Mouse (Mus musculus) common myeloid progenitor, adult 5-6 weeks (primary cell): ENCODE measurements at regions not wholly inside any gene's neighbourhood (a gene's known extent, or its start where the extent isn't known, plus 50 kb on each side); places are given as distances from the start of the nearest gene placed in this dataset.

ENCODE experiments used
- ATAC-seq: replicated peaks from 2 replicates; pipeline ENCODE4 v1.8.0; 2016; ENCODE audit warnings: low read depth, mild to moderate bottlenecking, moderate TSS enrichment, inconsistent platforms; ENCODE audit not compliant: poor library complexity, severe bottlenecking

- no peak for ATAC-seq
Measured at GRCm38 (mm10) chr14:105721576-105721975, 175.0 kb downstream of the Spry2 start.

DNA sequence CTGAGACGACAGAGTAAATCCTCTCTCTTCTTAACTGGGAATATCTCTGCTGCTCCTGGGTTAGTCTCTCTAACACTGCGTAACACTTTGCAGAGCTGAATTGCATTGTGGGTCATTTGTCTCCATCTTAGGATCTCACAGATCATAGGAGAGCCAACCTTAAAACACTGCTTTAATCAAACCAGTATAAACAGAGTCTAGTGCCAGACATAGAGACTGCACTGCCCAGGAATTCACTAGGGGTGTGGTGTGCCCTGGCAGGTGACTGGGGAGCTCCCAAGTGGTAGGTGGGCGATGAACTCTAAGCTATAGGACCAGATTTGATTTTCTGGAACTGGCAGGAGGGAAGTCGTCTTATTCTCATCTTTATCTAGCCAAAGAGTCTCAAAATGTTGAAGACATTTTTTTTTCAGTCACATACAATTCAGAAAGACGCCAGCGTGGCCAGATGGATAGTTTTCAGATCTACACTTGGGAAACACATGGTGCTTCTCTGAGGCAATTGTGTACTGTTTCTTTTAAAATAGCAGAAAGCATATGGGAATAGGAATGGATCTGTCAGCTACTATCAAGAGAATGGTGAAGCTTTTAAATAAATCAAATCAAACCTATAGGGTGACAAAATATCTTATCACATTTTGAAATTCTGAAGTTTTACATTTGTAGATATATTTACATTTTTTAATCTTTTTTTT is 175.7 kb downstream of the Spry2 start:
- ATAC-seq, result no peak

DNA sequence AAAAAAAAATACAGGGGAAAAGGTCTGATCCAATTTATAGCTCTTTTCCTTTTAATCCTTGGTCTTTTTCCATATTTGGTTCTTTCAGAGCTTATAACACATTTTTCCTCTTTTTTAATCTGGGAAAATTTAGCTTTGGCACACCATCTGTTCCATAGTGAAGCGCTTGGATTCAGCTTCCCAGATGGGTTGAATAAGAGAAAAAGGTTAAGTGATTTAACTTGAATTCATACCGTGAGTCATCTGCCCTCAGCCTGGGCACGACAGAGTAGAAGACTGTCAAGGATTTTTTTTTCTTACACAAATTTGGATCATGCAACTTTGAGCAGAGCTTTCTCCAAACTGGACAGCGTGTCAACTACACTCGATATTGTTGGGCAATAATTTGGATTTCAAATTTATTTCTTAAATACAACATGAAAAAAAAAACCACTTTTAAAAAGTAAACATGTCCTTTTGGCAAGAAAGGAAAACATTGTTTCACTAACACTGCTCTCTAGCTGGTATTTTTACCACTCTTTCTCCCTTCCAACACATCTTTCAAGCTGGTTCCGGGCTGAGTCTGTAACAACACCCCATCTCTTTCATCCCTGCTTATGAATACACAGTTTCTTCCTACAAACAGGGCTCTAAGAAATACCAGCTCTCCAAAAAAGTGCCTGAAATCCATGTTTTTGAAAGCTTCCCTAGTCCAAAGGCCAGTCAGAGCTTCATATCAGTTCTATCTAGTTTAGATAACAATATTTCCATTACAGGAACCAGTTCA is 177.8 kb downstream of the Spry2 start:
- no peak for ATAC-seq

DNA sequence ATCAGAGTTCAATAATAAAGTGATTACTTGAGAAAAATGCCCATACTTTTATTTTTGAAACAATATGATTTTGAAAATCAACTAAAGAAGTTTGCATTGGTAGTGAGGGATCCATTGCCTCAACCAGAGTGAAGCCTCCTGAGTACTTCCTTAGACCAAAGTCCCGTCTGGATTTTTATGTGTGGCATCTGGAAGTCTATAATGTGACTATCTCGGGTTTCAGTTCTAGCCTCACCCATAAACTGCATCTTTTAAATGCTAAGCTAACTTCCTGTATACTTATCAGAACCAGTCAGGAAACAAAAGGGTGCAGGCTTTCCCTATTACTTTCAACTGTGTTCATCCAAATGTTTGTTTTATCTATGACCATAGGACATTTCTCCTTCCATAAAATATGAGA is 178.8 kb downstream of the Spry2 start:
- no peak for ATAC-seq

DNA sequence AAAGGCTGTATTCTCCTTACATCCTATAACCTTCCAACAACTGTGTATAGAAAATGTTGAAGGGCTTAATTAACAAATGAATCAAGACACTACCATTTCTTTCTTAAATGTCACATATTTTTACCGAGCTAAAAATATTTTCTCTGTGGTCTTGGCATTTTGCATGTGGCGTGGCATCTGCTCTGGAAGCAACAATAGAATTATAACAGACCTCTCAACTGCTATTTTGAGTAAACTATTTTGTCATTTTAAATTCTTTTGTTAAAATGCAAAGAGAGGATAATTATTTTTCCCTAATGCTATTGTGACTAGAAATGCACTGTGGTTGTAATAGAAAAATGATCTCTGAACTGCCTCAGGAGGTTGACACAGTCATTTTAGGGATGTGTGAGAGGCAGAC is 187.9 kb downstream of the Spry2 start:
- no peak for ATAC-seq

DNA sequence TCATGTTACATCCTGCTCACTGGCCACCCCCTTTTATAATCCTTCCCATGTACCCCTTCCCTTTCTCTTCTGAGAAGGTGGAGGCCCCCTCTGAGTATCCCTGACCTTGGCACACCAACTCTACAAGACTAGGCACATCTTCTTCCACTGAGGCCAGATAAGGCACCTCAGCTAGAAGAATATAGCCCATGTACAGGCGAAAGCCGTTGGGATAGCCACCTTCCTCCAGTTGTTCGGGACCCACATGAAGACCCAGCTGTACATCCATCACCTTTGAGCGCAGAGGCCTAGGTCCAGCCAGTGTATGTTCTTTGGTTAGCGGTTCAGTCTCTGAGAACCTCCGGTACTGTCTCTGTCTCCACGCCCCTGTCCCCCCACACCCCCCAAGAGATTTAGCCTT is 189.9 kb downstream of the Spry2 start:
- no peak for ATAC-seq

DNA sequence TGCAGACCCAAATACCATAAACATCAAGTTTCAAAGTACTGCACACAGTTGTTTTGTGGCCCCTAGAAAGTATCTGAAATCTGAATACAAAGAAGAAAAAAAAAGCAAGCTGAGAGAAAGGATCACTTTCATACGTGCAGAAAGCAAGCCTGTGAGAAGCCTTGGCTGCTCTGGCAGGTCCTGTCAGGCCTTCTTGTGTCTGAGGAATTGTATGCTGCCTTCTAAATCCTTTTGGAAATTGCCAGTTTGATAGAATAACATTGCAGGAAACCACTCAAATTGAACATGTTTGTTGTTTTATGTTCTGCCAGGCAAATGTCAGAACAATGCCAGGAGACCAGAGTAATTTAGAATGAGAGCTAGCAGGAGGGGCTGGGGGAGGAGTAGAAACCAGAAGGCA is 198.0 kb downstream of the Spry2 start:
- no peak for ATAC-seq

DNA sequence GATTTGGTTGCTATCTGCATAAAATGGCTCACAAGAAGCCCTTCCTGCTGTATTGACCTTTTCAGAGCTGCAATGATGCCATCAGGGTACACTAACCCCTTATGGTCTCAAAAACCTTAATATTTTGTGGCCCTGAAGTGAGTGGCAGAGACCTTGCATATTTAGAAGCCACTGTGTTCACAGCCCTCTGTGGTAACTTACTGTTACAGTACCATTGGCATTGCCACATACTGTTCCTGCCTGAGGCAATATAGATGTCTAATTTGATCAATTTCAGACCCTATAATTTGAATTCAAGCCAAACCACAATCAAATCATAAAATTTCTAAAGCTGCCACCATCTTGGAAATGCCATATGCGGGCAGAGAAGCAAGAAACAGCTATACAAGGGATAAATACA is 198.5 kb downstream of the Spry2 start:
- no peak for ATAC-seq

GRCm38 (mm10) chr14:105697398-105697797 is 199.2 kb downstream of the Spry2 start:
- ATAC-seq, result no peak

DNA sequence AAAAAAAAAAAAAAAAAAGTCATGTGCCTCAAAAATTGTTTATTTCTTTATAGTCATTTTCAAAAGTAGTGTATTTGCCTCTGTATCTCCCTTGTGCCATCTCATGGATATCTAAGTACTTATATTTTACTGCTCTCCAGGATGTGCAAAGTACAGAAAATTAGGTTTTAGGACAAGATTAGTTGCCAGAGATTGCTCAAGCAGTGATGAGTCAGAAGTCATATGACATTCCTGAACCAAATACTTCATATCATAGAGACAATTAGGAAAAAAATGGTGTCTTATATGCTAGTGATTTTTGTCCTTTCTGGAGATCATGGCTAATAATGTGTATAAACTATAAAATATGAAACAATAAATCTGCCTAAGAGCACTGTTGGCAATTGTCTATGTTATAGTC is 201.7 kb downstream of the Spry2 start:
- no peak for ATAC-seq

DNA sequence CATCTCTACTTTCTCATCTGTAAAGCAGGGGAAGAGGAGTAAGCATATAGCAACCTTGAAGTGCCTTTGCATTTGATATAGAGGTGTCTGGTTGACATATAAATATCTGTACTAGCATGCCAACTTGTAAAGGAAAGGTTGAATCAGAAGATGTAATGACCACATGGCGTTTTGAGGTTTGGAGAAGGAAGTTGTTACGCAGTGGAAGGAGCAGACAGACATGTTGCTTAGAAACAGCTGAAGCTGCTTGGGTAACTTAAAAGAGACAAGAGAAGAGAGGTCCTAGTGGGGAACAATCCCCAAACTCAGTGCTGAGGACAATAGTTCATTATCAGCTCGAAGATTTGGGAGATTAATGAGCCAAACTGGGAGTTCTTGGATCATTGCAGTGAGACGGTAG is 202.9 kb downstream of the Spry2 start:
- peak; percentile 86 for ATAC-seq

DNA sequence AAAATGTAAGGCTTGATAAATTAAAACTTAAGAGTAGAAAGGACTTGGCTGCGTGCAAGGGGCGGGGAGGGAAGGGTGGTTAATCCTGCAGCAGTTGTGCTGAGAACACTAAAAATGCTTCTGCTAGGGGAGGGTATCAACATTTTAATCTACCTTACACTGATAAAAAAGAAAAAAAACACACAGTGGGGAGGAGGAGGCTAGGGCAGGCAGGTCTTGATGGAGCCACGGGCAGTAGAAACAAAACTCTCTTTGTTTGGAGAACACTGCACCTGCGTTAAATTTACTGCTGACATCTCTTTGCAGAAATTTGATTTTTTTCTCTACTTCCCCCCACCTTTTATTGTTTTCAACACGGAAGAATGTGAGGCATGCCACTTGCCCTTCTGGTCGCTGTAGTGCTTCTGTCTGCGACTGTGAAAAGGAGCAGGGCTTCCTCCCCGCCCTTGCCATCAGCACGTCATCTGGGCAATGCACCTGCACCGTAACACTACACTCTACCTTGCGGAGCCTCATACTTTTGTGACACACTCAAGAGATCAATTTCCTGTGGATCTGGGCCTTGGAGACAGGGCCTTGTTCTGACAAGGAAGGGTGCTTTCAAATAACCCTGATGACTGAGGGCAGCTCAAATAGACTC is 211.7 kb downstream of the Spry2 start:
- ATAC-seq, result no peak

GRCm38 (mm10) chr14:105684329-105684728 is 212.3 kb downstream of the Spry2 start:
- no peak for ATAC-seq

- ATAC-seq, result no peak
Measured at GRCm38 (mm10) chr14:105676646-105676930, 220.0 kb downstream of the Spry2 start.

DNA sequence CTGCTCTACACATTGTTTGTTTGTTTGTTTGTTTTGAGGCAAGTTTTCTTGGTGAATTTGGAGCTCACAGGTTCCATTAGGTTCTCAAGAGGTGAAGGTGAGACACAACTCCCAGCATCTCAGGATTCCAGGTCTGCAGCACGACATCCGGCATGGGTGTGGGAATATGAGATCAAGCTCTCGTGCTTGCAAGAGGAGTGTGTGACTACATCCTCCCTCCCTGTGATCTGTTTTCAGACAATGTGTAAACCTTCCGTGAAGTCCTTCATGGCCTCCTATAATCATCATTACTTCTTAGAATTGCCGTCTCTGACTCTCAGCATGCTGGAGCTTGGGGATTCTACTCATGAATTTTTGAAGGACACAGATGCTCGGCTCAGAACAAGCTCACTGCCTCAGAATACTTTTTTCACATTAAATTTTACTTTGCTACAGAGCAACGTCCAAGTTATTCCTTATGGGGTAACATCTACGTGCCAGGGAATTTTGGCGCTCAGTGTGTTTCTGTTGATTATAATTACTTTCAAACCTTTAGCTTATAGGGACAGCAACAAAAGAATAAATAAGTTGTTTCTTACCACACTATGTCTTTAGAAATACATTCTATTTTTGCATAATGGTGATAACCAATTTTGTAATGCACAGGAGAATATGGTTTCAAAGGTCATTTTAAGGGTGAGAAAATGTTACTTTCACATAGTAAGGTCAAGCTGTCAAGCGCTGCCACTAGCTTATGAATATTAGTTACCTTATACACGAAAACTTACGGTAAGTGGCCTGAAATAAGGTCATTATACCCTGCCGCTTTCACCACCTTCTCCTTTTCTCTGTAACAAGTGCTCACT is 220.6 kb downstream of the Spry2 start:
- peak; percentile 87 for ATAC-seq

- no peak for ATAC-seq
Measured at GRCm38 (mm10) chr14:105675006-105675405, 221.6 kb downstream of the Spry2 start.

- peak; percentile 92 for ATAC-seq
Measured at GRCm38 (mm10) chr14:105668969-105669368, 227.7 kb downstream of the Spry2 start.

DNA sequence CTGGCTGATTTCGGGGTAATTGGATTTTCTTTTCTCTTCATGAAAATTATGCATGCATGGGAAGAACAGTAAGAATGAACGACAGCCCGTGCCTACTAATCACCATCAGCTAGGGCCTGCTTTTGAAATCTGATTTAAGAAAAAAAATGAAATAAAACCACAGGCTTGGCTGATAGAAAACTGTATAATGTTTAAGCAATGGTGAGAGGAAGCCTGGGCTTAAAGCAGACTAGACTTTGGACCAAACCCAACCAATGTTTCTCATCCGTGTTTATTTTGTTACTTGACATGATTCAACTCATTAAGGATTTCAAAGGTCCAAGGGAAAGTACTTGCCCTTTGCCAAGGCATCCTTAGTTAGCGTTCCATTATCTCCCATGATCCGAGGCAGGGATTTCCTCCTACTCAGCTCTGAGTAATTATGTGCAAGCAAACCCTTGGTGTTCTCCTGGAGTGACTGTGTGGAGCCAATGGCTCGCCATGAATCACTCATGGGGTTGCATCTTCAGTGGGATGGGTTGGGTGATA is 231.9 kb downstream of the Spry2 start:
- ATAC-seq, result no peak

DNA sequence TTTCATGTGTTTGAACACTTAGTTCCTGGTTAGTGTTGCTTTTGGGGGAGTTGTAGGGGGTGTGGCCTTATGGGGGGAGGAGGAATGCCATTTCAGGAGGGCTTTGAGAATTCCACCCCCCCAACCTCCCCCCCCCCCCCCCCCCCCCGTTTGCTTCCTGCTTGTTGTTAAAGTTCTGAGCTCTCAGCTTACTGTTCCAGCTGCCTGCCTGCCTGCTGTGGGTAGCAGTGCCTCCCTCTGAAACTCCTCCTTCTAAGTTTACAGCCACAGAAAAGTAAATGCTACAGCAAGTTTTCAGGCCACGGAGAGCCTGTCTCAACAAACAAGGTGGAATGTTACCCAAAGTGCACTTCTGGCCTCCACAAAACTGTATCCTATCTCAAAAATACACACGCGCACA is 233.1 kb downstream of the Spry2 start:
- no peak for ATAC-seq

DNA sequence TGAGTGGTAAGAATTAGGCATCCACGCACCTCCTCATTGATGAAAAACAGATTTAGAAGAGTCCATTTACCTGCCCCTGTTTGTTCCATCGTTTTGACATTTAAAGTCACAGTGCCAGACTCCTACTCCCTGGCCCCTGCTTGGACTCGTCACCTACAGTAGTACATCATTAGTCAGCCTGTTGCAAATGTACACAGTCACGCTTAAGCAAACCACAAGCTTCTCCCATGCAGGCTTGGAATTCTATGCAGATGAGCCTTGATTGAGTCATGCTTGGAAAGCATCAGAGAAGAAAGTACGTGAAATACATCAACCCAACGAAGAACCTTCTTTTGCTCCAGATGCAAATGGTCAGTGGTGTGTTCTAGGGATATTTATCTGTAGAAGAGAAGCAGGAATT is 233.8 kb downstream of the Spry2 start:
- no peak for ATAC-seq
